Mouse (Mus musculus) forebrain, embryonic 14.5 days (tissue): Measurements from ENCODE around the gene Dapk2. TPM values are rescaled to one million over a fixed set of nuclear protein-coding genes. Genes with fewer than 3 reads are reported as not detected.

Experiments
- ATAC-seq: fragments of 200-750 bp; cut with Nextera tagmentation; 2 replicates; pipeline ENCODE4 v1.8.0; 2017; ENCODE audit warnings: mild to moderate bottlenecking, moderate library complexity
- DNase-seq: peaks from one replicate; pipeline ENCODE4 v3.0.0-alpha.2; 2015; ENCODE audit warnings: low spot score
- H3K27ac ChIP-seq: fragments of 300-500 bp; sonication (generic); 2 replicates; pipeline ENCODE4 v1.5.1; 2014; ENCODE audit warnings: low read depth, mild to moderate bottlenecking, control low read depth, low read length, moderate library complexity
- H3K27me3 ChIP-seq: fragments of 300-500 bp; sonication (generic); replicated peaks from 2 replicates; pipeline ENCODE4 v1.6.1; 2014; ENCODE audit warnings: low read length, control low read depth, mixed read lengths; ENCODE audit not compliant: control insufficient read depth, insufficient read depth
- H3K36me3 ChIP-seq: fragments of 300-500 bp; sonication (generic); 2 replicates; pipeline ENCODE4 v1.6.1; 2014; ENCODE audit warnings: low read length, control low read depth; ENCODE audit not compliant: control insufficient read depth, insufficient read depth
- H3K4me1 ChIP-seq: fragments of 300-500 bp; sonication (generic); 2 replicates; pipeline ENCODE4 v1.6.1; 2014; ENCODE audit warnings: antibody characterized with exemption, low read length, control low read depth; ENCODE audit not compliant: control insufficient read depth, insufficient read depth
- H3K4me2 ChIP-seq: fragments of 300-500 bp; sonication (generic); 2 replicates; pipeline ENCODE4 v1.6.1; 2014; ENCODE audit warnings: mild to moderate bottlenecking, control low read depth, low read length
- H3K4me3 ChIP-seq: fragments of 300-500 bp; sonication (generic); 2 replicates; pipeline ENCODE4 v1.5.1; 2014; ENCODE audit warnings: low read depth, low read length, control low read depth
- H3K9ac ChIP-seq: fragments of 300-500 bp; sonication (generic); 2 replicates; pipeline ENCODE4 v1.6.1; 2014; ENCODE audit warnings: mild to moderate bottlenecking, low read length, control low read depth, moderate library complexity
- H3K9me3 ChIP-seq: fragments of 300-500 bp; sonication (generic); replicated peaks from 2 replicates; pipeline ENCODE4 v1.6.1; 2016; ENCODE audit warnings: low read length, control low read depth, mixed read lengths; ENCODE audit not compliant: control insufficient read depth
- WGBS: fragments of 180-500 bp; shearing (Covaris S2); extraction: QIAGEN DNeasy Blood & Tissue Kit; methylation state at CpG from one replicate; pipeline ENCODE4 v1.1.7; 2014; 5-methylcytosine and 5-hydroxymethylcytosine counted together
- polyA plus RNA-seq: library from polyadenylated mRNA; unstranded; fragments of >200 nt; fragmentation: Nextera tagmentation; extraction: Ambion mirVana; gene quantifications from 2 replicates; pipeline ENCODE4 v1.2.1, GENCODE M21; 2014

Dapk2 gene
- polyA plus RNA-seq, 1 experiment from 2014 or later = 2.3 TPM

DNA sequence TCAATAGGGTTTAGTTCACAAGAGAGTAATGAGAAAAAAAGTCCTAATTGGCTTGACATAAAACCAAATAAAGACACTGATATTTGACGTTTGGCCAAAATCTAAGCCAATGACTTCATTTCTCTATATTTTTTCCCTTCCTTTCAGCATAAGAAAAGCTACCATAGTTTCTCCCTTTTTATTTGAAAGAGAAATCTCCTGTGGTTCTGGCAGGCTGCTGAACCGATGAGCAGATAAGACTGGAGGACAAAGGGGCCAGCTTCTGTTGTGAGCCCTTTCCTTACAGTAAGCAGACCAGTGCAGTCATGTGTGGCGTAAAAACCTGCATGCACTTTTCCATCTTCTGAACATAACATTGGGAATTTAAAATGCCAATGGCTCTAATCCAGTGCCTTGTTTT, 37.1 kb upstream of the Dapk2 start:
- H3K27ac ChIP-seq = peak overlapping the region; percentile 21; the same call in 1 of the 2 replicates
- no peaks in the 10 kb centered on the region for H3K9me3 ChIP-seq
- H3K4me2 ChIP-seq = no peak overlapping the region
- no peak overlapping the region for H3K4me3 ChIP-seq
- peak; percentile 13 for DNase-seq
- no peaks in the 10 kb centered on the region for H3K36me3 ChIP-seq
- H3K4me1 ChIP-seq = peaks cover 13% of the 10 kb centered on the region
- no peaks in the 10 kb centered on the region for H3K27me3 ChIP-seq
- H3K9ac ChIP-seq = no peak overlapping the region
- WGBS = 61% methylated on average over 3 of the region's 3 CpGs
- no peak for ATAC-seq

- Histone ChIP-seq H3K4me3 (no peak overlapping the region), H3K27ac (no peak overlapping the region; the same call in 1 of the 2 replicates), H3K4me2 (no peak overlapping the region), H3K27me3 (no peaks in the 10 kb centered on the region), H3K9ac (no peak overlapping the region), H3K9me3 (no peaks in the 10 kb centered on the region), H3K36me3 (no peaks in the 10 kb centered on the region), H3K4me1 (peaks cover 13% of the 10 kb centered on the region)
- DNase-seq (peak; percentile 52), ATAC-seq (no peak)
Measured at GRCm38 (mm10) chr9:66121421-66121820, 36.6 kb upstream of the Dapk2 start.

DNA sequence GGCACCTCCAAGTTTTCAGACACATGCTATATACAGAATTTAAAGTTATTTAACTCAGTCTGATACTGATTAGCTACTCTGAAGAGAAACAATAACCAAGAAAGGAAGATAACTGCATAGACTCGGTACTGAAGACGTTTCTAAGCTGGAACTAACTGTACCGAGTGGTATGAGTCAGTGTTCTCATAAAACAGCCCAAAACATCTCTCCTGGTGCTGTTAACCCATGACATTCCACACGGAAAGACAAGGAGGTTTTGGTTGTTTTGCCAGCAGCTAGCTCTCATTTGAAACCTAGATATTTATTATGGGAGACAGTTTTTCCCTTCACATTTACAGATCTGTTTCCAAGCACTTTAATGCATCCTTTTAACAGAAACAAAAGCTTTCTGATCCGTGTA, 34.4 kb upstream of the Dapk2 start:
- Histone ChIP-seq H3K9ac (peak overlapping the region; percentile 88), H3K27ac (no peak overlapping the region), H3K4me3 (peak overlapping the region; percentile 77), H3K9me3 (no peaks in the 10 kb centered on the region), H3K4me1 (peaks cover 22% of the 10 kb centered on the region), H3K36me3 (no peaks in the 10 kb centered on the region), H3K27me3 (no peaks in the 10 kb centered on the region), H3K4me2 (peak overlapping the region; percentile 67)
- DNase-seq = no peak
- ATAC-seq = no peak
- WGBS = 14% methylated on average over 5 of the region's 5 CpGs

DNA sequence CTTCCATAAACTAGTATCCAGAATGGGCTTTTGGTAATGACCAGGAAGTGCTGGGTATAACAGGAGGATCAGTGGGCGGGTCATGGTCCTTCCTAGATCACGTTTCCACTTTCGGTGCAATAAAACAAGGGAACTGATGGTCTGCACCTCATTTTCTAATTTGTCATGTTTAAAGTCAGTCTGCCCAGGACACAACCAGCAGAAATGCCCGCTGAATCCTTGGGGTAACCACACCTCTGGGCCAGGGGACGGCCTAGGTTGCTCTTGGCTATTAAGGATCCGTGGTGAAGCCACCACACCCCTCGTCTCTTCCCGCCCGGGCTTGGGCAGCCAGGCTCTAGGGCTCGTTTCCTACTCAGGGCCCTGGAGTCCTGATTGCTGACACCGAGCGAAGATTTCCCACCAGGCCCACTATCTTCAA, 33.9 kb upstream of the Dapk2 start:
- H3K4me2 ChIP-seq = peak overlapping the region; percentile 67
- peak overlapping the region; percentile 88 for H3K9ac ChIP-seq
- no peaks in the 10 kb centered on the region for H3K36me3 ChIP-seq
- H3K4me3 ChIP-seq = peak overlapping the region; percentile 77
- peak; percentile 16 for ATAC-seq
- peak overlapping the region; percentile 90 for H3K27ac ChIP-seq
- peak; percentile 16 for DNase-seq
- H3K27me3 ChIP-seq = no peaks in the 10 kb centered on the region
- no peaks in the 10 kb centered on the region for H3K9me3 ChIP-seq
- WGBS = 0% methylated on average over 12 of the region's 12 CpGs
- peaks cover 22% of the 10 kb centered on the region for H3K4me1 ChIP-seq

DNA sequence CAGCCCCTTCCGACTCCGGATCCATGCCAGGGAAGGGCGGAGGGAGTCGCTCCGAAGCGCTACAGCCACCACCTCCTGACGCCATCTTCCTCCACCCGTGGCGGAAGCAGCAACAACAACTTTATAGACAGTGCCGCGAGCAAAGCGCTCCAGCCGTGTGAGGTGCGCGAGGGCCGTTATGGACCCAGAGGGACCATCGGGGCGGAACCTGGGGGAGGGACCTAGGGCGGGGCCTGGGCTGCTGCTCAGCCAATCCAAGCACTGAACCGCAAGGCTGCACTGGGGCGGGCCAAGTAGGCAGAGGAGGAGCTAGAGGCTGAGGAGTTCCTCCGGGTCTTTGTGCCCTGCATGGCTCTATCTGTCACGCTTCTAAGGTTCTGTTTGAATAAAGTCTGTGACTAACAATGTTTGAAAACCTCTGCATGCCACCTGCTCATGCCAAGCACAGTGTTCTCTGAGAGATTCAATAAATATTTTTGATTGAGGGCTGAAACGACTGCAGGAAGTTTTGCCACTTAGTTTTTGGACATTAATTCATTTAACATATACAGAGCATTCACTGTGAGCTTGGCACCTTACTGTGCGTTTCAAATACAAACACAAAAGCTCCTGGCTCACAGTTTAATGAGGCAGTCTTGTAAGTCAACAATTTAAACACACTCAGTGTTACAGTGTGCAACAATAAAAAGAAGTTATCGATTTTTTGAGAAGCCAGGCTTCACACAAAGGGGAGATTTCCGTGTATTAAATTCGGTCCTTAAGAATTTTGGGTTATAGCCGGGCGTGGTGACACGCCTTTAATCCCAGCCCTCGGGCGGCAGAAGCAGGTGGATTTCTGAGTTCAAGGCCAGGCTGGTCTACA, 33.1 kb upstream of the Dapk2 start:
- Histone ChIP-seq H3K27me3 (no peaks in the 10 kb centered on the region), H3K4me3 (peak overlapping the region; percentile 77), H3K9me3 (no peaks in the 10 kb centered on the region), H3K9ac (peak overlapping the region; percentile 88), H3K4me1 (peaks cover 22% of the 10 kb centered on the region), H3K27ac (peak overlapping the region; percentile 90), H3K4me2 (peak overlapping the region; percentile 67), H3K36me3 (no peaks in the 10 kb centered on the region)
- ATAC-seq = peak; percentile 97
- DNase-seq = peak; percentile 99
- 12% methylated on average over 33 of the region's 33 CpGs for WGBS

DNA sequence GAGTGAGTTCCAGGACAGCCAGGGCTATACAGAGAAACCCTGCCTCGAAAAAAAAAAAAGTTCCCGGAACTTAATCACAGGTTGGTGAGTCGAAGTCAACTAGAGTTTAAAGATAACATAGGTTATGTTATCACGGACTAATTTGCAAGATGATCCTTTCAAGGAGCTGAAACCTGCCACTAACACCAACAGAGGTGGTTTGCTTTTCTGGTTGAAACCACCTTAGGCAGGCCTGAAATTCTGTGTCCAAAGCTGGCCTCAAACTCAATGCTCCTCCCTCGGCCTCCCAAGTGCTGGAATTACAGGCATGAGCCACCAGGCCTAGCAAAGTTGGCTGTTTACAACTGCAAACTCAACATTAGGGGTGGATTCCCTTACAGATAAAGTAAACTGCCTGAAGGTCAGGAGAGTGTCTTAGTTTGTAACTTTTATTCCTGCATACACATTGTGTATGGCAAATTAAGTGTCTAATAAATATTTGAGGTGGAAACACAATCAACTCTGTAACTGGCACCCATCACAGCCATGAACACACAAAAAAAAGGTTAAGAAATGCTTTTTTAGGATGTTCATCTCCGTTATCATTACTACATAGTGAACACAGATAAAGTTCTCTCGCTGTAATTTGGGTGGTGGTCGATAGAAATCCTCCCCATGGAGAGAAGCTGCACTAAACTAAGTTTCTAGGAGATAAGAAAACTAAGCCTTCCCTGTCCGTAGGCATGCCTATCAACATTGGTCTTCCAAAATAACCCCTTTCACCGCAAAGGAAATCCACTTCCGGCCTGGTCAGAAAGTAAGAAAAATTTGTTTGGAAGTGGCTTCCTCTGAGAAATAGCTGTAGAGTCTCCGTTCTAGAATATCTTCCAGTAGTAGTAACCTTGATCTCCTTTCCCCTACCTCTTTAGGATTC, 32.2 kb upstream of the Dapk2 start:
- no peak for DNase-seq
- peak overlapping the region; percentile 90 for H3K27ac ChIP-seq

GRCm38 (mm10) chr9:66126456-66127192, 31.4 kb upstream of the Dapk2 start, which contains the start of the genes Snx1 and Ciao2a:
Snx1 (minus strand) TSS chr9:66126587.
Ciao2a (plus strand) TSS chr9:66126611.
- H3K9me3 ChIP-seq = no peaks in the 10 kb centered on the region
- H3K27ac ChIP-seq = peak within 1 kb of the TSS; percentile 90
- H3K9ac ChIP-seq = peak within 1 kb of the TSS; percentile 64
- no peaks in the 10 kb centered on the region for H3K27me3 ChIP-seq
- ATAC-seq (peak; percentile 76), DNase-seq (peak; percentile 99)
- WGBS = 2% methylated on average over 34 of the region's 34 CpGs
- no peaks in the 10 kb centered on the region for H3K36me3 ChIP-seq
- H3K4me1 ChIP-seq = peaks cover 22% of the 10 kb centered on the region
- peak within 1 kb of the TSS; percentile 48 for H3K4me3 ChIP-seq
- H3K4me2 ChIP-seq = peak within 1 kb of the TSS; percentile 81

More for the DNA sequence above, 32.2 kb upstream of the Dapk2 start:
- no peak for ATAC-seq
- Histone ChIP-seq H3K9ac (peak overlapping the region; percentile 64; the same call in 1 of the 2 replicates), H3K27me3 (no peaks in the 10 kb centered on the region), H3K4me3 (peak overlapping the region; percentile 48), H3K36me3 (no peaks in the 10 kb centered on the region), H3K9me3 (no peaks in the 10 kb centered on the region), H3K4me2 (peak overlapping the region; percentile 81), H3K4me1 (peaks cover 22% of the 10 kb centered on the region)
- WGBS = 66% methylated on average over 12 of the region's 12 CpGs

GRCm38 (mm10) chr9:66127193-66127546, 30.9 kb upstream of the Dapk2 start:
- no peak for ATAC-seq
- WGBS = 60% methylated on average over 6 of the region's 6 CpGs
- no peak for DNase-seq
- Histone ChIP-seq H3K4me3 (peak overlapping the region; percentile 48), H3K27me3 (no peaks in the 10 kb centered on the region), H3K4me2 (peak overlapping the region; percentile 81), H3K27ac (no peak overlapping the region), H3K4me1 (peaks cover 22% of the 10 kb centered on the region), H3K36me3 (no peaks in the 10 kb centered on the region; the same call in 1 of the 2 replicates), H3K9me3 (no peaks in the 10 kb centered on the region), H3K9ac (peak overlapping the region; percentile 64)
